Mouse (Mus musculus) left cerebral cortex, adult 18-20 months (tissue): ENCODE measurements around the gene Gm21974. TPM values are rescaled to one million over a fixed set of nuclear protein-coding genes. Genes with fewer than 3 reads are reported as not detected.

Experiments used
- total RNA-seq, 2 experiments: library from RNA; stranded (reverse); gene quantifications; 2 replicates each; pipeline ENCODE4 v1.2.3; 2021

Gene Gm21974
- total RNA-seq, 2 experiments from 2014 or later = not detected

Other genes starting within 250 kb of the Gm21974 start
- gene Bcl7c, start 186.5 kb downstream of the Gm21974 start, total RNA-seq = 10 to 100 TPM; 44.6 to 46.4 TPM
- gene Ctf1, start 182.7 kb downstream of the Gm21974 start, total RNA-seq = 1 to 10 TPM; 2.7 to 4.4 TPM
- not detected for gene Ctf2, start 163.3 kb downstream of the Gm21974 start, total RNA-seq
- gene Fbxl19, start 150.9 kb downstream of the Gm21974 start, total RNA-seq = 10 to 100 TPM; 68.8 to 74.6 TPM
- gene Orai3, start 125.6 kb downstream of the Gm21974 start, total RNA-seq = 10 to 100 TPM; 16.8 to 20.5 TPM
- gene Setd1a, start 118.8 kb downstream of the Gm21974 start, total RNA-seq = 10 to 100 TPM; 41.1 to 44.7 TPM
- gene Gm49388, start 109.8 kb downstream of the Gm21974 start, total RNA-seq = 1 to 10 TPM; 5.5 to 5.6 TPM
- gene Hsd3b7, start 94.8 kb downstream of the Gm21974 start, total RNA-seq = 1 to 10 TPM; 4.7 to 5.3 TPM
- 10 to 100 TPM; 85.0 to 86.3 TPM for gene Stx4a, start 71.2 kb downstream of the Gm21974 start, total RNA-seq
- gene Stx1b, start 70.9 kb downstream of the Gm21974 start, total RNA-seq = 100 to 1,000 TPM; 420 to 434 TPM
- 10 to 100 TPM; 31.0 TPM for gene Zfp646, start 19.2 kb downstream of the Gm21974 start, total RNA-seq
- gene Zfp668, start 18.6 kb downstream of the Gm21974 start, total RNA-seq = 10 to 100 TPM; 19.5 to 20.5 TPM
- 1 to 10 TPM; 2.2 to 2.7 TPM for gene Prss53, start 4.5 kb downstream of the Gm21974 start, total RNA-seq
- 10 to 100 TPM; 21.3 to 24.0 TPM for gene Vkorc1, start 163 bp upstream of the Gm21974 start, total RNA-seq
- gene Bckdk, start 8.6 kb upstream of the Gm21974 start, total RNA-seq = 10 to 100 TPM; 34.3 to 39.3 TPM
- 10 to 100 TPM; 29.7 to 33.3 TPM for gene Kat8, start 17.1 kb upstream of the Gm21974 start, total RNA-seq
- under 1 TPM; 0.40 to 0.42 TPM for gene Prss8, start 34.6 kb upstream of the Gm21974 start, total RNA-seq
- gene Prss36, start 51.3 kb upstream of the Gm21974 start, total RNA-seq = 1 to 10 TPM; 7.9 to 8.2 TPM
- 100 to 1,000 TPM; 268 to 293 TPM for gene Fus, start 72.0 kb upstream of the Gm21974 start, total RNA-seq
- gene Pycard, start 98.4 kb upstream of the Gm21974 start, total RNA-seq = 1 to 10 TPM; 2.9 to 4.5 TPM
- gene Trim72, start 108.5 kb upstream of the Gm21974 start, total RNA-seq = under 1 TPM; 0.66 to 0.72 TPM
- 10 to 100 TPM in 1 of 2 experiments, 1 to 10 TPM in 1; 9.1 to 10.2 TPM for gene Itgam, start 167.2 kb upstream of the Gm21974 start, total RNA-seq
- not detected for gene Gm49368, start 167.2 kb upstream of the Gm21974 start, total RNA-seq
- gene Itgax, start 234.1 kb upstream of the Gm21974 start, total RNA-seq = under 1 TPM; 0.23 to 0.40 TPM